Comparison of ENCODE assay signal across 22 mouse cellular contexts in genomic region chr19:45751881-45752280, GRCm38 (mm10). TPM values are rescaled to one million over a fixed set of nuclear protein-coding genes. Genes with fewer than 3 reads are reported as not detected.
"Had no signal": no experiment of that assay in that cellular context is flagged by ENCODE, and none has a peak within 500 bp of the region (broad histone marks: within the 10 kb centered on the region; RNA-seq: fewer than 3 reads in every experiment).

No protein-coding gene starts in this region.

- H3K4me3 ChIP-seq: limb, embryonic 15.5 days; liver, embryonic 13.5 days; lung, embryonic 15.5 days; midbrain, embryonic 10.5 days; myocyte; neural tube, embryonic 13.5 days had no signal

- H3K9me3 ChIP-seq: limb, embryonic 15.5 days; liver, embryonic 13.5 days; lung, embryonic 15.5 days; midbrain, embryonic 10.5 days; neural tube, embryonic 13.5 days had no signal

- H3K27me3 ChIP-seq: limb, embryonic 15.5 days; liver, embryonic 13.5 days; lung, embryonic 15.5 days had no signal

- H3K4me2 ChIP-seq: limb, embryonic 15.5 days; liver, embryonic 13.5 days; lung, embryonic 15.5 days; neural tube, embryonic 13.5 days had no signal

- H3K9ac ChIP-seq: limb, embryonic 15.5 days; liver, embryonic 13.5 days; liver, postnatal 0 days; lung, embryonic 15.5 days; neural tube, embryonic 13.5 days had no signal

- ATAC-seq: liver, postnatal 0 days had no signal

- H3K27ac ChIP-seq: limb, embryonic 15.5 days; liver, embryonic 13.5 days; lung, embryonic 15.5 days; macrophage; midbrain, embryonic 10.5 days; neural tube, embryonic 13.5 days had no signal

- DNase-seq: kidney, adult 8-10 months; kidney, postnatal 25 days; layer of hippocampus, adult 9-11 months; layer of hippocampus, postnatal 36 days; liver, embryonic 13.5 days; liver, postnatal 0 days; lung, postnatal 14 days; midbrain, embryonic 14.5 days; retina, postnatal 1 day; right cerebral cortex, postnatal 4 days; spleen, adult 18-20 months; thymus, adult 18-20 months; thymus, postnatal 14 days had no signal

RNA-seq across cellular contexts. Expression of gene Fgf8, which starts 9.2 kb away (rescaled TPM):
- total RNA-seq: layer of hippocampus, postnatal 36 days; left cerebral cortex, adult 8-10 months; left cerebral cortex, postnatal 25 days had no signal
- polyA plus RNA-seq: liver, embryonic 13.5 days; liver, postnatal 0 days; lung, embryonic 15.5 days; macrophage; myocyte; neural tube, embryonic 13.5 days; stomach, embryonic 14.5 days had no signal
